Mouse (Mus musculus) testis, adult 2 months (tissue): ENCODE measurements around the gene Fads1. TPM values are rescaled to one million over a fixed set of nuclear protein-coding genes. Genes with fewer than 3 reads are reported as not detected.

ENCODE experiments used
- H3K27ac ChIP-seq: fragments of 200-500 bp; 2 replicates; pipeline ENCODE4 v1.5.1; 2012; ENCODE audit warnings: low read depth, low read length; ENCODE audit not compliant: control insufficient read depth, insufficient read depth
- H3K27me3 ChIP-seq: fragments of 200-500 bp; 2 replicates; pipeline ENCODE4 v1.6.1; 2012; ENCODE audit warnings: mild to moderate bottlenecking, low read length, moderate library complexity; ENCODE audit not compliant: control insufficient read depth, insufficient read depth
- H3K36me3 ChIP-seq: fragments of 200-500 bp; 2 replicates; pipeline ENCODE4 v1.6.1; 2012; ENCODE audit warnings: mild to moderate bottlenecking, low read length; ENCODE audit not compliant: control insufficient read depth, insufficient read depth
- H3K4me1 ChIP-seq: fragments of 200-500 bp; 2 replicates; pipeline ENCODE4 v1.6.1; 2012; ENCODE audit warnings: low read length; ENCODE audit not compliant: control insufficient read depth, insufficient read depth
- H3K4me3 ChIP-seq: fragments of 200-500 bp; 2 replicates; pipeline ENCODE4 v1.5.1; 2012; ENCODE audit warnings: low read depth, mild to moderate bottlenecking, low read length, moderate library complexity, mixed read lengths; ENCODE audit not compliant: control insufficient read depth
- CTCF ChIP-seq: fragments of 200-500 bp; IDR thresholded peaks from 2 replicates; pipeline ENCODE4 v1.5.1; 2012; ENCODE audit warnings: low read depth, mild to moderate bottlenecking, inconsistent platforms, low read length, moderate library complexity; ENCODE audit not compliant: control insufficient read depth, insufficient read depth, insufficient replicate concordance
- POLR2A ChIP-seq: fragments of 200-500 bp; IDR thresholded peaks from 2 replicates; pipeline ENCODE4 v1.6.1; 2012; ENCODE audit warnings: low read depth, mild to moderate bottlenecking, inconsistent platforms, low read length, moderate library complexity; ENCODE audit not compliant: control insufficient read depth
- polyA plus RNA-seq: library from polyadenylated mRNA; depleted of rRNA; stranded (reverse); fragments of >200 nt; gene quantifications from 2 replicates; pipeline ENCODE4 v1.2.3, GENCODE M21; 2012

Gene Fads1
- polyA plus RNA-seq, 1 experiment: 32.6 TPM

GRCm38 (mm10) chr19:10170466-10170865 lies 12.2 kb upstream of the Fads1 start:
- Histone ChIP-seq H3K36me3 (no peaks in the 10 kb centered on the region), H3K4me1 (no peaks in the 10 kb centered on the region), H3K4me3 (no peak overlapping the region), H3K27ac (no peak overlapping the region), H3K27me3 (no peaks in the 10 kb centered on the region)
- TF ChIP-seq CTCF: no peak
- no peak for TF ChIP-seq POLR2A

GRCm38 (mm10) chr19:10171359-10171758 lies 11.3 kb upstream of the Fads1 start:
- H3K27me3 ChIP-seq: no peaks in the 10 kb centered on the region

GRCm38 (mm10) chr19:10171846-10172245 lies 10.8 kb upstream of the Fads1 start:
- H3K27ac ChIP-seq: no peak overlapping the region
- H3K36me3 ChIP-seq: no peaks in the 10 kb centered on the region
- H3K27me3 ChIP-seq: no peaks in the 10 kb centered on the region
- H3K4me1 ChIP-seq: no peaks in the 10 kb centered on the region
- TF ChIP-seq POLR2A (no peak), CTCF (no peak)
- no peak overlapping the region for H3K4me3 ChIP-seq

More at GRCm38 (mm10) chr19:10171359-10171758, 11.3 kb upstream of the Fads1 start:
- Histone ChIP-seq H3K36me3 (no peaks in the 10 kb centered on the region), H3K27ac (no peak overlapping the region), H3K4me3 (no peak overlapping the region), H3K4me1 (no peaks in the 10 kb centered on the region)
- TF ChIP-seq CTCF (no peak), POLR2A (no peak)

- TF ChIP-seq POLR2A: no peak
- no peak for TF ChIP-seq CTCF
- Histone ChIP-seq H3K36me3 (no peaks in the 10 kb centered on the region), H3K27me3 (no peaks in the 10 kb centered on the region), H3K4me1 (no peaks in the 10 kb centered on the region), H3K4me3 (no peak overlapping the region), H3K27ac (no peak overlapping the region)
Observed at GRCm38 (mm10) chr19:10173116-10173718, 9.5 kb upstream of the Fads1 start.

DNA sequence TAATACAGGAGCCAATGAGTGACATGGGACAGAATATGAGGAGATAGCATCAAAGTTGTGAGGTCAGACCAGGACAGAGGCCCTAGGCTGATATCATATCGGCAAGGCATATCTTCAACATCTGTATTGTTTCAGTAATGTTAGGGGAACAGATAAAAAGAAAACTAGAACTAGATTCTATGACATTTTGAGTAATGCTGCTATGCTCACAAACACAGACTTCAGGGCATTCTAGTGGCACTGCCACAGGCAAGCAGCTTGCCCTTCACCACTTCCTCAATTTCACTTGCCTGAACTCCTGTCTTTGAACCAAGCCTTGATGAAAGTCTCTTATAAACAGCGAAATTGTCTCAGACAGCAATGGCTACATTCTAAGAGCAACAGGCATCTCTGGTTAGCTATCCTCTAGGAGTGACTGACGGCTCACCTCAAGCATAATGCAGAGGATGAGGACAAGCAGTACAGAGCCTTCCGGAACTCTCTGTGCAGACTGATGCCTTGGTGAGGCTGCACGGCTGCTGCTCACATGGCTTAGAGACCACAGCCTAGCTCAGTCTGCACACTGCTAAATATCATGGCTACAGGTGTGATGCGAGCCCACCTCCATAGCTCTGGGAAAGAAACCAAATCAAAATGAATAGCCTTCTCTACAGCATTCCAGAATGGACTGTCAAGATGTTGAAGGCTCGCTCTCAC lies 8.7 kb upstream of the Fads1 start:
- Histone ChIP-seq H3K4me1 (no peaks in the 10 kb centered on the region), H3K27me3 (no peaks in the 10 kb centered on the region), H3K27ac (no peak overlapping the region), H3K36me3 (no peaks in the 10 kb centered on the region), H3K4me3 (no peak overlapping the region)
- TF ChIP-seq CTCF (no peak), POLR2A (no peak)

DNA sequence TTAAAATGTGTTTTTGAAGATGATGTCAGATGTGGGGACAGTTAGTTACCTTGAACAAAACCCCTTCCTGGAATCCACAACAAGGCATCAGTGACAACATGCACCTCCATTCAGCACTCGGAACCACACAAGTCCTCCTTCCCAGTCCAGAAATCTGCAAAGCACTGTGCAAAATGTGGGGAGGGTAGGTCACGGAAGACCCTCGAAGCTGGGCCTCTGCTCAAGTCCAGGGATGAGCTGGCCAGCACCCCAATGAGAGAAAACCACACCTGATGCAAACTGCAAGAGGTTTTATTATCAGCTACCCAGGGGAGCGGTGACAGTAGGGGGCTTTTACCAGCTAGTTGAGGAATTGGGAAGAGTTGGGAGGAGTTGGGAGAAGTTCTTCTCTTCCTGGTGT lies 7.7 kb upstream of the Fads1 start:
- TF ChIP-seq CTCF: no peak
- TF ChIP-seq POLR2A: no peak
- Histone ChIP-seq H3K27ac (peak overlapping the region; percentile 44), H3K27me3 (no peaks in the 10 kb centered on the region), H3K4me1 (no peaks in the 10 kb centered on the region), H3K36me3 (no peaks in the 10 kb centered on the region), H3K4me3 (no peak overlapping the region)

GRCm38 (mm10) chr19:10176477-10176876 lies 6.2 kb upstream of the Fads1 start:
- Histone ChIP-seq H3K4me3 (no peak overlapping the region), H3K27me3 (no peaks in the 10 kb centered on the region), H3K27ac (no peak overlapping the region), H3K36me3 (no peaks in the 10 kb centered on the region), H3K4me1 (no peaks in the 10 kb centered on the region)
- no peak for TF ChIP-seq POLR2A
- no peak for TF ChIP-seq CTCF

DNA sequence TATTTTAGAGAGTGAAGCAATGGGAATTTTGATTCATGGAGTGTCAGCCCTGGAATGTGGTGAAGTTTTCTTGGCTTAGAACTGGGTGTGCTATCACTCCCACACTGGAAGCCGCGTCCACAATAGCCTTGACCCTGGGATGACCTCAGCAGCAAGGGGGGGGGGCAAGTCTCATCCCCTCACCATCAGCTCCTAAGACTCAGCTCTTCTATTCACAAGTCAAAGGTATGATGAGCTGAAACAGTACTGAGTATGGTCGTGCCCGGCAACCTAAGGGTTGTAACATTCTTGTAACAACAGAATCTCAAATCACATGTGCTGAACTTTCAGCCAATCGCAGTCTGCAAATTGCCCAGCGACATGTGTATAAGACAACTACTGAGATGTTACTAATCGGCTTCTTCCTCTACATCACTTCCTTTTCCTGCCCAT lies 5.7 kb upstream of the Fads1 start:
- Histone ChIP-seq H3K27me3 (no peaks in the 10 kb centered on the region), H3K4me1 (no peaks in the 10 kb centered on the region), H3K36me3 (no peaks in the 10 kb centered on the region), H3K27ac (peak overlapping the region; percentile 76; the same call in 1 of the 2 replicates), H3K4me3 (no peak overlapping the region)
- no peak for TF ChIP-seq POLR2A
- no peak for TF ChIP-seq CTCF
